Mouse (Mus musculus): ENCODE data around the gene Aven. TPM values are rescaled to one million over a fixed set of nuclear protein-coding genes. Genes with fewer than 3 reads are reported as not detected.
A peak's percentile ranks its signal among the peaks of the same experiment; 100 is the strongest.

Gene Aven
- total RNA-seq, 2 experiments from 2014 or later = 9.4 to 10.8 TPM

GRCm38 (mm10) chr2:112606536-112606935, 113.8 kb downstream of the Aven start:
- DNase-seq (ENCODE audit: low spot score in 2 of 2) = no peak
- intact Hi-C loops (cut with DNase I) = no loop called here

DNA sequence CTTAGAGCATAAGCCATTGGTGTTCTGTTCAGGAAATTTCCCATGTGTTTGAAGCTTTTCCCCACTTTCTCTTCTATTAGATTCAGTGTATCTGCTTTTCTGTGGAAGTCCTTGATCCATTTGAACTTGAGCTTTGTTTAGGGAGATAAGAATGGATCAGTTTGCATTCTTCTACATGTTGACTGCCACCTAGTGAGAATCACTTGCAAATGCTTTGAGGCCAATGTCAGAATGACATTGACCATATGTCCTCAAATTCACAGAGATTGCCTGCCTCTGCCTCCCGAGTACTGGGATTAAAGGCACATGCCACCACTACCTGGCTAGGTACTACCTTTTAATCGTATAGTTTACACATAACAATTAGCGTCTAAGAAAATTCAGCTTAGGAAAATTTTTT, 119.9 kb downstream of the Aven start:
- no peak for DNase-seq (ENCODE audit: low spot score in 2 of 2)
- intact Hi-C loops (cut with DNase I) = no loop called here

GRCm38 (mm10) chr2:112614375-112614774, 121.6 kb downstream of the Aven start:
- intact Hi-C loops (cut with DNase I) = no loop called here
- DNase-seq (ENCODE audit: low spot score in 2 of 2) = no peak

GRCm38 (mm10) chr2:112617206-112617605, 124.4 kb downstream of the Aven start:
- intact Hi-C loops (cut with DNase I) = no loop called here
- no peak for DNase-seq (ENCODE audit: low spot score in 2 of 2)

GRCm38 (mm10) chr2:112625156-112625555, 132.4 kb downstream of the Aven start:
- intact Hi-C loops (cut with DNase I) = no loop called here
- no peak for DNase-seq (ENCODE audit: low spot score in 2 of 2)

DNA sequence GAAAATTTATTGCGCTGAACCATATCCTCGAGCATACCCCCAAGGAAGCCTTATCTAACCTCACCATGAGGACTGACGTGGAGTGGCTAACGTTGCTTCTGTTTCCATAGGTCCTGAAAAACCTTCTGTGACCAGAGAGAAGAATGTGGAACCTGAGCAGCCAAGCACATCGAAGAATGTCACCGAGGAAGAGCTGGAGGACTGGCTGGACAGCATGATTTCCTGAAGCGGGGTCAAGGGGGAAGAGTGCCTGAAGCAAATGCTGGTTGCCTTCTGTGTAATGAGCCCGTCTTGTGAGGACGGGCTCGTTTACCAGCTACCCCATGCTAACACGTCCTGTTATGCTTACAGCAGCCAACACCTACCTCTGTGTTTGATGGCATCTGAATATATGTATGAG, 137.9 kb downstream of the Aven start:
- intact Hi-C loops (cut with DNase I) = no loop called here

GRCm38 (mm10) chr2:112632536-112632935, 139.8 kb downstream of the Aven start:
- intact Hi-C loops (cut with DNase I) = no loop called here
- peak; percentile 19 to 51 for DNase-seq (ENCODE audit: low spot score in 2 of 2)

More for the DNA sequence above, 137.9 kb downstream of the Aven start:
- DNase-seq (ENCODE audit: low spot score in 2 of 2) = no peak

- intact Hi-C loops (cut with DNase I) = no loop called here
- DNase-seq (ENCODE audit: low spot score in 2 of 2) = no peak
These were observed 144.4 kb downstream of the Aven start for GRCm38 (mm10) chr2:112637206-112637605.

GRCm38 (mm10) chr2:112653836-112654235, 161.1 kb downstream of the Aven start:
- intact Hi-C loops (cut with DNase I) = no loop called here
- no peak for DNase-seq (ENCODE audit: low spot score in 2 of 2)

DNA sequence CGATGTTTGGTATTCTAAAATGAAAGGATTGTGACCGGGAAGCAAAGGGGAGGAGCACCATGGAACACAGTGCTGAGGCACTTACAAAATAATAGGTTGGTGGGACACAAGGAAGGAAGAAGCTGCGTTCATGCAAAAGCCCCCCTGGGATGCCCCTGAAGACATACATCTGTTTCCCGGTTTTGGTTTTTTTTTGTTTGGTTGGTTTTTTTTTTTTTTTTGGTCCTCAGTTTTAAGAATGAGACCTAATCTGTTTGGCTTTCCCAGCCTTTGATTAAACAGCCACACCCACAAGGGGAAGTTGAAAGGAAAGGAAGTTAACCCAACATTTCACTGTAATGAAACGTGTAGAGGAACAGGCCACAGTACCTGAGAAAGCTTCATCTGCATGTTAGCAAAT, 163.4 kb downstream of the Aven start:
- intact Hi-C loops (cut with DNase I) = no loop called here
- DNase-seq (ENCODE audit: low spot score in 2 of 2) = no peak

DNA sequence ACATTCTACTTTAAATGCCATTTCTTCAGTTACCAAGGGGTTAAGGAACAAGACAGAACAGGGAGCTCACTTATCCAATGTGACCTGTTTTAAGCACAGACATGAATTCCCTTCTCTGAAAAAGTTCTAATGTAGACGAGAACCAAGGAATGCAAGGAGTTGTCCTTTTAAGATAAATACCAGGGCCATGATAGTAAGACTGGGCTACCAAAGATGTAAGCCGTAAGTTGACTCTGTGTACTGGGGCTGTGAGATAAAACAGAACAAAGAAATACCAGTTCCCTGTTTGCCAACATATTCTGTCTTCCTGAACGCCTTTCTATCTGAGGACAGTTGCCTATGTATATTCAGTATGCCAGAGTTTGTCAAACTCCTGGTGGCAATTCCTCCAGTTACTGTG, 176.7 kb downstream of the Aven start:
- intact Hi-C loops (cut with DNase I) = no loop called here
- no peak for DNase-seq (ENCODE audit: low spot score in 2 of 2)

GRCm38 (mm10) chr2:112676175-112676574, 183.4 kb downstream of the Aven start:
- intact Hi-C loops (cut with DNase I) = no loop called here
- DNase-seq (ENCODE audit: low spot score in 2 of 2) = no peak

GRCm38 (mm10) chr2:112676721-112677120, 184.0 kb downstream of the Aven start:
- DNase-seq (ENCODE audit: low spot score in 2 of 2) = no peak
- intact Hi-C loops (cut with DNase I) = no loop called here

- DNase-seq (ENCODE audit: low spot score in 2 of 2) = no peak
- intact Hi-C loops (cut with DNase I) = no loop called here
These were observed 184.5 kb downstream of the Aven start for GRCm38 (mm10) chr2:112677246-112677645.

DNA sequence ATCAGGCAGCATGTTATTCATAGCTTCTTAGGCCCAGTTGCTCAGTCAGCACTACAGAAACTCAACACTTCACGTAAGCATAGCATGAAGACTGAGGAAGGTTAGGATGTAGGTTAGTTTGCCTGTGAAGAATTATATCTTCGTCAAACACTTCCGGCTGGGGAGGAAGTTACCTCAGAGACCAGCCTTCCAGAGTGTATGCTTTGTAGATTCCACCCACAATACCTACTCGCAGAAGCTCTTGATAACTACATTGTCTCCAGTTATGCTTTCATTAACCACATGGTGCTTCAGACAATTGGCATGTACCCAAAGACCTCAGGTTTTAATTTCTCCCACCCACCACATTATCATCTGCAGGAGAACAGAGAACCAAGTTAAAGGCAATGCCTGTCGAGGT, 189.1 kb downstream of the Aven start:
- DNase-seq (ENCODE audit: low spot score in 2 of 2) = no peak
- intact Hi-C loops (cut with DNase I) = no loop called here

Small RNAs within 50 kb of the gene (microRNA-seq; reads per million reads assigned to microRNA genes)
- 0 reads per million in 2 experiments for gene Gm44374

Other genes starting within 250 kb of the Aven start
- not detected for gene Nutm1, start 233.7 kb upstream of the Aven start, total RNA-seq (2021)
- gene Nop10, start 231.0 kb upstream of the Aven start, total RNA-seq (2021) = 10 to 100 TPM; 70.2 to 71.9 TPM
- gene Slc12a6, start 227.1 kb upstream of the Aven start, total RNA-seq (2021) = 100 to 1,000 TPM; 114 to 125 TPM
- 1 to 10 TPM; 1.8 to 3.2 TPM for gene Gm21985, start 226.7 kb upstream of the Aven start, total RNA-seq (2021)
- 100 to 1,000 TPM; 178 to 180 TPM for gene Emc4, start 124.9 kb upstream of the Aven start, total RNA-seq (2021)
- 10 to 100 TPM; 11.9 to 13.0 TPM for gene Katnbl1, start 113.8 kb upstream of the Aven start, total RNA-seq (2021)
- gene Emc7, start 38.0 kb upstream of the Aven start, total RNA-seq (2021) = 10 to 100 TPM; 44.6 to 46.1 TPM
- 1 to 10 TPM; 1.1 to 3.6 TPM for gene Chrm5, start 12.2 kb upstream of the Aven start, total RNA-seq (2021)

Measured in left cerebral cortex, postnatal 14 days (tissue).